Mouse (Mus musculus): Measurements from ENCODE around the gene Apol8.

GRCm38 (mm10) chr15:77801188-77801587, 44.4 kb upstream of the Apol8 start:
- TF ChIP-seq CTCF (IDR thresholded peaks at IDR 0.05; ENCODE audit: borderline replicate concordance, control insufficient read depth, extremely low read depth, insufficient read depth, low read length, poor library complexity) = no peak
- TF ChIP-seq POLR2A (IDR thresholded peaks at IDR 0.05; ENCODE audit: control insufficient read depth, extremely low read depth, insufficient read depth, low read length, poor library complexity) = no peak

Data from thymus, adult 2 months (tissue).